Mouse (Mus musculus) C2C12 (cell line): ENCODE measurements around the gene Cd2bp2. TPM values are rescaled to one million over a fixed set of nuclear protein-coding genes. Genes with fewer than 3 reads are reported as not detected.

Source experiments
- H3K27me3 ChIP-seq: one replicate; pipeline ENCODE4 v1.6.1; 2011; ENCODE audit not compliant: control insufficient read depth, insufficient read depth, insufficient read length
- H3K36me3 ChIP-seq: one replicate; pipeline ENCODE4 v1.6.1; 2011; ENCODE audit not compliant: control insufficient read depth, insufficient read depth
- H3K4me3 ChIP-seq: one replicate; pipeline ENCODE4 v1.5.1; 2011; ENCODE audit warnings: mild to moderate bottlenecking, control low read depth; ENCODE audit not compliant: poor library complexity, insufficient read depth, severe bottlenecking
- H3K79me2 ChIP-seq: one replicate; pipeline ENCODE4 v1.6.1; 2011; ENCODE audit not compliant: control insufficient read depth, insufficient read depth
- H3K79me3 ChIP-seq: one replicate; pipeline ENCODE4 v1.6.1; 2011; ENCODE audit warnings: low read depth, control low read depth
- H3ac ChIP-seq: one replicate; pipeline ENCODE3; 2011; ENCODE audit warnings: low read depth; ENCODE audit not compliant: control insufficient read depth, insufficient read length
- CEBPB ChIP-seq: IDR thresholded peaks from one replicate; pipeline ENCODE4 v1.6.1; 2011; ENCODE audit warnings: low read depth, mild to moderate bottlenecking, control low read depth, moderate library complexity
- CTCF ChIP-seq: IDR thresholded peaks from one replicate; pipeline ENCODE4 v1.5.1; 2011; ENCODE audit not compliant: control insufficient read depth, insufficient read depth, insufficient read length
- FOSL1 ChIP-seq: IDR thresholded peaks from one replicate; pipeline ENCODE4 v1.8.0; 2011; ENCODE audit warnings: mild to moderate bottlenecking, low read length; ENCODE audit not compliant: poor library complexity, insufficient read depth, severe bottlenecking
- MAX ChIP-seq: IDR thresholded peaks from one replicate; pipeline ENCODE4 v1.6.1; 2011; ENCODE audit warnings: mild to moderate bottlenecking, control low read depth
- MYOD1 ChIP-seq: IDR thresholded peaks from one replicate; pipeline ENCODE4 v1.6.1; 2011; ENCODE audit warnings: low read depth; ENCODE audit not compliant: control insufficient read depth, insufficient read length
- MYOG ChIP-seq: IDR thresholded peaks from one replicate; pipeline ENCODE4 v1.6.1; 2011; ENCODE audit not compliant: control insufficient read depth, insufficient read length; ENCODE audit errors: extremely low read depth
- USF1 ChIP-seq: IDR thresholded peaks from one replicate; pipeline ENCODE4 v1.6.1; 2011; ENCODE audit warnings: low read depth, mild to moderate bottlenecking, control low read depth, moderate library complexity
- long read RNA-seq, 2 experiments: library from polyadenylated mRNA; unstranded; transcript quantifications; one replicate each; pipeline ENCODE4 v2.0.0; 2019 to 2020
- polyA plus RNA-seq: library from polyadenylated mRNA; unstranded; fragments of >200 nt; fragmentation: generic; extraction: Trizol; gene quantifications from one replicate; pipeline ENCODE4 v1.2.1, GENCODE M21; 2012; ENCODE audit warnings: missing spikeins

The Cd2bp2 gene
- 56.2 TPM for polyA plus RNA-seq
- long read RNA-seq, experiment 1, transcript Cd2bp2-202 (7 exons, 3,284 nt): major isoform, 8 of 26 reads
- long read RNA-seq, experiment 1, partial matches to known transcripts: 7 of 26 reads
- long read RNA-seq, experiment 1, other reads (novel, unspliced or antisense): 11 of 26 reads
- long read RNA-seq, experiment 2, transcript Cd2bp2-207 (7 exons, 2,906 nt): minor isoform, 6 of 235 reads
- long read RNA-seq, experiment 2, transcript Cd2bp2-202 (7 exons, 3,284 nt): major isoform, 122 of 235 reads
- long read RNA-seq, experiment 2, partial matches to known transcripts: 32 of 235 reads
- long read RNA-seq, experiment 2, other reads (novel, unspliced or antisense): 70 of 235 reads

GRCm38 (mm10) chr7:127195544-127196295, at the start of gene Cd2bp2:
Gene Cd2bp2 (minus strand): TSS chr7:127196050.
- Histone ChIP-seq H3K4me3 (peak within 1 kb of the TSS; percentile 55), H3K79me2 (peaks cover 23% of the 10 kb centered on the region), H3K27me3 (no peaks in the 10 kb centered on the region), H3K36me3 (peaks cover 54% of the 10 kb centered on the region), H3ac (peak within 1 kb of the TSS; percentile 91), H3K79me3 (peaks cover 11% of the 10 kb centered on the region)
- TF ChIP-seq MAX (peak; percentile 79), CEBPB (peak; percentile 70), USF1 (peak; percentile 3), CTCF (no peak)

DNA sequence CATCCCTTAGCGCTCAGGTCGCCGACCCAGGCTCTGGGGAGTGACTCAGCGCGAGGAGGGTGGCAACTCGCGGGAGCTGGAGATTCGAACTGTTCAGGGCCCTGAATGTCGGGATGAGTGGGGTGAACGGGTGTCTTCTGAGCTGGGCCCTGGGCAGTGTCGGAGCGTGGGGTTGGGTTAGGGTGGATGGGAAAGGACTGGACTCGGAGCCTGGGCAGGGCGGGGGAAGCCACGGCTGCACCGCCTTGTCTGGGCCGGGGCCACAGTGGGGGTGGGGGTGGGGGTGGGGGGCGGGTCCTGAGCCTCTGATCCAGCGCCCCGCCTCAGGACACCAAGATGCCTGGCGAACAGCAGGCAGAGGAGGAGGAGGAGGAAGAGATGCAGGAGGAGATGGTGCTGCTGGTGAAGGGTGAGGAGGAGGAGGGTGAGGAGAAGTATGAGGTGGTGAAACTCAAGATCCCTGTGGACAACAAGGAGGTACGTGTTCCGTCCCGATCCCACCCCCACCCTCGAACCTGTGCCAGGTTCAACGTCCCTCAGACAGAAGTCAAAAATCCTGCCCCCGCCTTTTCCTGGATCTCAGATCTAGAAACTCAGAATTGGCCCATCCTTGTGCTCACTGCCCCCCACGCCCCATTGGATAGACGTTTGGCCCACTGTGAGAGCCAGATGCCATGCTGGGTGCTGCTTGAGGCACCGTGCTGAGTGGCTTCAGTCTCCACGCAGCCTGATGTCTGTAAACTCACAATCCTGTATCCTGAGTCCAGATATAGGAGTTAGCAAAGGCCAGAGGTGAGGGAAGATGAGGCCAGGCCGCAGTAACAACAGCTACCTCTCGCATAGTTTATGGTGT, 49.0 kb upstream of the Cd2bp2 start:
- Histone ChIP-seq H3K36me3 (peaks cover 6% of the 10 kb centered on the region), H3K27me3 (no peaks in the 10 kb centered on the region), H3K4me3 (peak overlapping the region; percentile 52), H3K79me3 (peaks cover 16% of the 10 kb centered on the region), H3ac (peak overlapping the region; percentile 88), H3K79me2 (peaks cover 19% of the 10 kb centered on the region)
- TF ChIP-seq MYOD1 (no peak), MAX (no peak), CTCF (no peak)

DNA sequence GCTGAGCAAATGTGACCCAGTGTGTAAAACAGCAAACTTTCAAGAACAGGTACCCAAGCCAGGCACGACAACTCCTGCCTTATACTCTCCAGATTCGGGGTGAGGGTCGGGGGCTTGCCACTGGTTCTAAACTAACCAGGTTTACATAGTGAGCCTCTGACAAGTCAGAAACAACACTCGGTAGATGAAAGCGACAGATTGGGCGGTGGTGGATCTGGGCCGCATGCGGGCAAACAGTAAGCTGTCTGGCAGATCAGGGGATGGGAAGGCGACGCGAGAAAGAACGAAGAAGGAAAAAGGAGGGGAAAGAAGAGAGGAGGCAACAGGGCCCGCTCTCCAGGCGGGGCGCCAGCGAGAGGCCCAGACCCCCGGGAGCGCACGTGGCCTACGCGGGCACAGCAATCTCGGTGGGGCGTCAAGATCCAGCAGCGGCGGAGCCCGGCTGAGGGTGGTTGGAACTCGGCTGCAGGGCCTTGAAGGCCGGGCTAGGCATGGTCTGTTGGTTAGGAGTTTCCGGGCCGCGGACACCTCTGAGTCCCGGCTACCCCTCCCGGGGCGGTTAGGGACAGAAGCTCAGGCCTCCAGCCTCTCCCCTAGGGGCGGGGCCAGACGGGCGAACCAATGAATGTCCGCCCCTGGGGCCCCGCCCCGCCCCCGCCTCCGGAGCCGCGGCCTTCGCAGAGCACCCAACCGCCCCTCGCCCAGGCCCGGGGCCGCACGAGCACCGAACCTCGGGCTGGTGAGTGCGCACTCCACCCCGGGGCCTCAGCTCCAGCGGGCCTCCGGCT, 48.2 kb upstream of the Cd2bp2 start, which contains the start of gene Zfp771:
TSS of gene Zfp771 (plus strand) at position 405 of the 788 bp plus-strand sequence.
- Histone ChIP-seq H3K27me3 (no peaks in the 10 kb centered on the region), H3K79me3 (peaks cover 16% of the 10 kb centered on the region), H3K4me3 (peak within 1 kb of the TSS; percentile 52), H3K36me3 (peaks cover 6% of the 10 kb centered on the region), H3K79me2 (peaks cover 19% of the 10 kb centered on the region), H3ac (peak within 1 kb of the TSS; percentile 88)
- TF ChIP-seq CEBPB: no peak
- peak; percentile 86 for TF ChIP-seq MAX

- TF ChIP-seq CTCF (no peak), CEBPB (no peak), MYOG (no peak), MYOD1 (no peak), USF1 (no peak), MAX (no peak), FOSL1 (no peak)
- Histone ChIP-seq H3ac (no peak overlapping the region), H3K27me3 (no peaks in the 10 kb centered on the region), H3K36me3 (peaks cover 8% of the 10 kb centered on the region), H3K79me3 (peaks cover 16% of the 10 kb centered on the region), H3K4me3 (no peak overlapping the region), H3K79me2 (peaks cover 19% of the 10 kb centered on the region)
These were observed 47.6 kb upstream of the Cd2bp2 start for GRCm38 (mm10) chr7:127243361-127243867.

DNA sequence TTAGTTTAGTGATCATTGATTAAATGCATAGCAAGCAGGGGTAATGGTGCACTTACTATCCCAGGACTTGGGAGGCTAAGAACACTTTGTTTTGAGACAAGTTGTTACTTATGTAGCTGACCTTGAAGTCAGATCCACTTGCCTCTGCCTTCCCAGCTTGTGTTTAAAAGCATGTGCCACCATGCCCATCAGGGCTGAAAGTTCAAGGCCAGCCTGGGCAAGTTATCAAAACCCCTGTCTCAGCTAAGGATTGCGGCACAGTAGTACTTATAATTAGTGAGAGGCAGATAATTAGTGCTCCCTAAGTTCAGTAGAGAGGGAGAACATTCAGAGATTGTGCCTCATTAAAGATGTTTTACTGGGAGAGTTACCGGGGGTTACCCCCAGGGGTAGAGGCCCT, 38.9 kb upstream of the Cd2bp2 start:
- H3K36me3 ChIP-seq: peaks cover 45% of the 10 kb centered on the region
- H3K4me3 ChIP-seq: no peak overlapping the region
- H3K79me2 ChIP-seq: peaks cover 64% of the 10 kb centered on the region

More for the DNA sequence above, 38.9 kb upstream of the Cd2bp2 start:
- no peak overlapping the region for H3ac ChIP-seq
- H3K27me3 ChIP-seq: no peaks in the 10 kb centered on the region
- TF ChIP-seq MAX: no peak
- no peak for TF ChIP-seq MYOG
- TF ChIP-seq FOSL1: no peak
- TF ChIP-seq CEBPB: no peak
- no peak for TF ChIP-seq USF1
- no peak for TF ChIP-seq CTCF
- TF ChIP-seq MYOD1: no peak
- H3K79me3 ChIP-seq: peaks cover 43% of the 10 kb centered on the region
